Mouse (Mus musculus): Measurements from ENCODE around the gene Ppt2. TPM values are rescaled to one million over a fixed set of nuclear protein-coding genes. Genes with fewer than 3 reads are reported as not detected.

Ppt2 gene
- total and polyA plus RNA-seq, 2 experiments: 22.5 to 38.5 TPM

DNA sequence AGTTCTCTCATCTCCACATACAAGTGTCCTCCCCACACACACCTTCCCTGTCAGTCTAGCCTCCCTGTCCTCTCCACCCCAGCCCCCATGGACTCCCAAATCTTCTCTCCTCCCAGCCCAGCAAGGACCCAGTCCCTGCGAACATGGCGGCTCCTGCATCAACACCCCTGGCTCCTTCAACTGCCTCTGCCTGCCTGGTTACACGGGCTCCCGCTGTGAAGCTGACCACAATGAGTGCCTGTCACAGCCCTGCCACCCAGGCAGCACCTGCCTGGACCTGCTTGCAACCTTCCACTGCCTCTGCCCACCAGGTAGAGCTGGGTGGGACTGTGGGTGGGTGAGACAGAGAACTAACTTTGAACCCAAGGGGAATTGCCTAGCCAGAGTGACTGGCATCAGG is 58.4 kb downstream of the Ppt2 start:
- H3K36me3 ChIP-seq (ENCODE audit: control insufficient read depth, insufficient read depth, low read length): no peaks in the 10 kb centered on the region
- DNase-seq (ENCODE audit: extremely low read depth, low read depth, low spot score): no peak
- H3K79me2 ChIP-seq (ENCODE audit: control insufficient read depth, insufficient read depth, low read length): no peaks in the 10 kb centered on the region
- no peak for TF ChIP-seq CTCF (IDR thresholded peaks at IDR 0.05; ENCODE audit: low read depth, low read length)
- no peak for TF ChIP-seq POLR2A (IDR thresholded peaks at IDR 0.05; ENCODE audit: extremely low read depth, insufficient read depth, low read length)
- H3K27me3 ChIP-seq (ENCODE audit: control insufficient read depth, insufficient read depth, low read length): no peaks in the 10 kb centered on the region
- no peak overlapping the region for H3K4me3 ChIP-seq (ENCODE audit: insufficient read depth, low read depth, low read length)
- WGBS: 84% methylated on average over 4 of the region's 4 CpGs
- H3K27ac ChIP-seq (replicated peaks; ENCODE audit: insufficient read depth, low read depth, low read length): no peak overlapping the region
- no peak overlapping the region for H3K9ac ChIP-seq (ENCODE audit: low read depth, low read length)
- no peaks in the 10 kb centered on the region for H3K4me1 ChIP-seq (ENCODE audit: control insufficient read depth, insufficient read depth, low read length)

DNA sequence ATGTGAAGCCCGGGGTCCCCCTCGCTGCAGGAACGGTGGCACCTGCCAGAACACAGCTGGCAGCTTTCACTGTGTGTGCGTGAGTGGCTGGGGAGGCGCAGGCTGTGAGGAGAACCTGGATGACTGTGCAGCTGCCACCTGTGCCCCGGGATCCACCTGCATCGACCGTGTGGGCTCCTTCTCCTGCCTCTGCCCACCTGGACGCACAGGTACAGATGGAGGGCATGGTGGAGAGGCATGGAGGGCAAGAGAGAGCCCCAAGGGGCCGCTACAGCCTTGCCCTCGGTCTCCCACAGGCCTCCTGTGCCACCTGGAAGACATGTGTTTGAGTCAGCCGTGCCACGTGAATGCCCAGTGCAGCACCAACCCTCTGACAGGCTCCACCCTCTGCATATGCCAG is 59.9 kb downstream of the Ppt2 start:
- DNase-seq (ENCODE audit: extremely low read depth, low read depth, low spot score): no peak
- Histone ChIP-seq H3K9ac (ENCODE audit: low read depth, low read length) (no peak overlapping the region), H3K27me3 (ENCODE audit: control insufficient read depth, insufficient read depth, low read length) (no peaks in the 10 kb centered on the region), H3K36me3 (ENCODE audit: control insufficient read depth, insufficient read depth, low read length) (no peaks in the 10 kb centered on the region), H3K4me1 (ENCODE audit: control insufficient read depth, insufficient read depth, low read length) (no peaks in the 10 kb centered on the region), H3K79me2 (ENCODE audit: control insufficient read depth, insufficient read depth, low read length) (no peaks in the 10 kb centered on the region), H3K27ac (replicated peaks; ENCODE audit: insufficient read depth, low read depth, low read length) (no peak overlapping the region), H3K4me3 (ENCODE audit: insufficient read depth, low read depth, low read length) (no peak overlapping the region)
- TF ChIP-seq CTCF (IDR thresholded peaks at IDR 0.05; ENCODE audit: low read depth, low read length) (no peak), POLR2A (IDR thresholded peaks at IDR 0.05; ENCODE audit: extremely low read depth, insufficient read depth, low read length) (no peak)
- WGBS: 84% methylated on average over 13 of the region's 13 CpGs

DNA sequence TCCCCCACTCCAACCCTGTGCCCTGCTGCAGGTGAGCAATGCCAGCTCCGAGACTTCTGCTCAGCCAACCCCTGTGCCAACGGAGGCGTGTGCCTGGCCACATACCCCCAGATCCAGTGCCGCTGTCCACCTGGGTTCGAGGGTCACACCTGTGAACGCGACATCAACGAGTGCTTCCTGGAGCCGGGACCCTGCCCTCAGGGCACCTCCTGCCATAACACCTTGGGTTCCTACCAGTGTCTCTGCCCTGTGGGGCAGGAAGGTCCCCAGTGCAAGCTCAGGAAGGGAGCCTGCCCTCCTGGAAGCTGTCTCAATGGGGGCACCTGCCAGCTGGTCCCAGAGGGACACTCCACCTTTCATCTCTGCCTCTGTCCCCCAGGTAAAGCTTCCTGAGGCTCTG is 61.0 kb downstream of the Ppt2 start:
- TF ChIP-seq POLR2A (IDR thresholded peaks at IDR 0.05; ENCODE audit: extremely low read depth, insufficient read depth, low read length) (no peak), CTCF (IDR thresholded peaks at IDR 0.05; ENCODE audit: low read depth, low read length) (no peak)
- WGBS: 61% methylated on average over 9 of the region's 9 CpGs
- no peaks in the 10 kb centered on the region for H3K27me3 ChIP-seq (ENCODE audit: control insufficient read depth, insufficient read depth, low read length)

More for the DNA sequence above, 61.0 kb downstream of the Ppt2 start:
- no peaks in the 10 kb centered on the region for H3K79me2 ChIP-seq (ENCODE audit: control insufficient read depth, insufficient read depth, low read length)
- no peak for DNase-seq (ENCODE audit: extremely low read depth, low read depth, low spot score)
- H3K9ac ChIP-seq (ENCODE audit: low read depth, low read length): no peak overlapping the region
- no peaks in the 10 kb centered on the region for H3K4me1 ChIP-seq (ENCODE audit: control insufficient read depth, insufficient read depth, low read length)
- H3K4me3 ChIP-seq (ENCODE audit: insufficient read depth, low read depth, low read length): no peak overlapping the region
- H3K27ac ChIP-seq (replicated peaks; ENCODE audit: insufficient read depth, low read depth, low read length): no peak overlapping the region
- no peaks in the 10 kb centered on the region for H3K36me3 ChIP-seq (ENCODE audit: control insufficient read depth, insufficient read depth, low read length)

Other genes with a start within 250 kb of the Ppt2 start
- not detected in 2 replicates for gene BC051142, start 229.7 kb downstream of the Ppt2 start, total RNA-seq (2014; rRNA removed)
- 0.06 TPM in 1 of 2 replicates, not detected in the other for gene BC051142, start 229.7 kb downstream of the Ppt2 start, polyA plus RNA-seq (2012; rRNA removed)
- 0.09 TPM in 1 of 2 replicates, not detected in the other for gene Btnl4, start 151.2 kb downstream of the Ppt2 start, total RNA-seq (2014; rRNA removed)
- not detected in 2 replicates for gene Btnl4, start 151.2 kb downstream of the Ppt2 start, polyA plus RNA-seq (2012; rRNA removed)
- gene Btnl6, start 111.2 kb downstream of the Ppt2 start, total RNA-seq (2014; rRNA removed): 0.07 TPM in 1 of 2 replicates, not detected in the other
- not detected in 2 replicates for gene Btnl6, start 111.2 kb downstream of the Ppt2 start, polyA plus RNA-seq (2012; rRNA removed)
- gene Notch4, start 64.2 kb downstream of the Ppt2 start, total RNA-seq (2014; rRNA removed): 0.83 and 2.6 TPM in 2 replicates
- gene Notch4, start 64.2 kb downstream of the Ppt2 start, polyA plus RNA-seq (2012; rRNA removed): 1.8 and 3.4 TPM in 2 replicates
- 0.65 and 0.94 TPM in 2 replicates for gene Gpsm3, start 38.7 kb downstream of the Ppt2 start, total RNA-seq (2014; rRNA removed)
- 2.5 and 3.4 TPM in 2 replicates for gene Gpsm3, start 38.7 kb downstream of the Ppt2 start, polyA plus RNA-seq (2012; rRNA removed)
- gene Pbx2, start 37.2 kb downstream of the Ppt2 start, total RNA-seq (2014; rRNA removed): 10.9 and 17.1 TPM in 2 replicates
- gene Pbx2, start 37.2 kb downstream of the Ppt2 start, polyA plus RNA-seq (2012; rRNA removed): 19.5 and 21.1 TPM in 2 replicates
- 0.07 and 0.09 TPM in 2 replicates for gene Ager, start 30.6 kb downstream of the Ppt2 start, total RNA-seq (2014; rRNA removed)
- 0.21 and 0.29 TPM in 2 replicates for gene Ager, start 30.6 kb downstream of the Ppt2 start, polyA plus RNA-seq (2012; rRNA removed)
- 23.0 and 31.5 TPM in 2 replicates for gene Rnf5, start 24.8 kb downstream of the Ppt2 start, total RNA-seq (2014; rRNA removed)
- gene Rnf5, start 24.8 kb downstream of the Ppt2 start, polyA plus RNA-seq (2012; rRNA removed): 155 and 182 TPM in 2 replicates
- 4.3 and 4.8 TPM in 2 replicates for gene Agpat1, start 24.2 kb downstream of the Ppt2 start, total RNA-seq (2014; rRNA removed)
- gene Agpat1, start 24.2 kb downstream of the Ppt2 start, polyA plus RNA-seq (2012; rRNA removed): 31.8 and 40.5 TPM in 2 replicates
- 0.37 and 0.60 TPM in 2 replicates for gene Egfl8, start 12.5 kb downstream of the Ppt2 start, total RNA-seq (2014; rRNA removed)
- 0.82 and 1.2 TPM in 2 replicates for gene Egfl8, start 12.5 kb downstream of the Ppt2 start, polyA plus RNA-seq (2012; rRNA removed)
- not detected in 2 replicates for gene Prrt1, start 1.0 kb upstream of the Ppt2 start, total RNA-seq (2014; rRNA removed)
- gene Prrt1, start 1.0 kb upstream of the Ppt2 start, polyA plus RNA-seq (2012; rRNA removed): 0.32 and 0.39 TPM in 2 replicates
- 4.2 and 5.3 TPM in 2 replicates for gene Fkbpl, start 16.3 kb upstream of the Ppt2 start, total RNA-seq (2014; rRNA removed)
- 2.0 and 3.0 TPM in 2 replicates for gene Fkbpl, start 16.3 kb upstream of the Ppt2 start, polyA plus RNA-seq (2012; rRNA removed)
- gene Atf6b, start 18.6 kb upstream of the Ppt2 start, total RNA-seq (2014; rRNA removed): 4.4 and 6.6 TPM in 2 replicates
- gene Atf6b, start 18.6 kb upstream of the Ppt2 start, polyA plus RNA-seq (2012; rRNA removed): 29.8 and 34.6 TPM in 2 replicates
- gene Tnxb, start 42.0 kb upstream of the Ppt2 start, total RNA-seq (2014; rRNA removed): 3.6 and 5.6 TPM in 2 replicates
- 2.4 and 3.5 TPM in 2 replicates for gene Tnxb, start 42.0 kb upstream of the Ppt2 start, polyA plus RNA-seq (2012; rRNA removed)
- gene C4b, start 115.4 kb upstream of the Ppt2 start, total RNA-seq (2014; rRNA removed): 421 and 487 TPM in 2 replicates
- 561 and 742 TPM in 2 replicates for gene C4b, start 115.4 kb upstream of the Ppt2 start, polyA plus RNA-seq (2012; rRNA removed)
- gene Cyp21a1, start 176.1 kb upstream of the Ppt2 start, total RNA-seq (2014; rRNA removed): 0.18 and 12.8 TPM in 2 replicates
- gene Cyp21a1, start 176.1 kb upstream of the Ppt2 start, polyA plus RNA-seq (2012; rRNA removed): 0.10 TPM in 1 of 2 replicates, not detected in the other
- gene Stk19, start 208.4 kb upstream of the Ppt2 start, total RNA-seq (2014; rRNA removed): 7.6 and 7.9 TPM in 2 replicates
- 16.6 and 19.8 TPM in 2 replicates for gene Stk19, start 208.4 kb upstream of the Ppt2 start, polyA plus RNA-seq (2012; rRNA removed)
- gene Dxo, start 208.5 kb upstream of the Ppt2 start, total RNA-seq (2014; rRNA removed): 9.7 and 12.8 TPM in 2 replicates
- 26.3 and 36.6 TPM in 2 replicates for gene Dxo, start 208.5 kb upstream of the Ppt2 start, polyA plus RNA-seq (2012; rRNA removed)
- gene Skiv2l, start 221.7 kb upstream of the Ppt2 start, total RNA-seq (2014; rRNA removed): 32.0 and 39.4 TPM in 2 replicates
- 51.1 and 61.7 TPM in 2 replicates for gene Skiv2l, start 221.7 kb upstream of the Ppt2 start, polyA plus RNA-seq (2012; rRNA removed)
- gene Nelfe, start 221.9 kb upstream of the Ppt2 start, total RNA-seq (2014; rRNA removed): 21.9 and 22.0 TPM in 2 replicates
- 14.9 and 17.1 TPM in 2 replicates for gene Nelfe, start 221.9 kb upstream of the Ppt2 start, polyA plus RNA-seq (2012; rRNA removed)
- gene Cfb, start 234.0 kb upstream of the Ppt2 start, total RNA-seq (2014; rRNA removed): 1,474 and 1,577 TPM in 2 replicates
- 709 and 764 TPM in 2 replicates for gene Cfb, start 234.0 kb upstream of the Ppt2 start, polyA plus RNA-seq (2012; rRNA removed)

All from liver, adult 2 months (tissue).